Mouse (Mus musculus) MEL (cell line): Measurements from ENCODE around the gene Patz1. TPM values are rescaled to one million over a fixed set of nuclear protein-coding genes. Genes with fewer than 3 reads are reported as not detected.

Experiments used
- DNase-seq: peaks from one replicate; pipeline ENCODE4 v3.0.0; 2011; ENCODE audit warnings: low read depth, low spot score
- H3K27ac ChIP-seq: 2 replicates; pipeline ENCODE4 v1.5.1; 2012; ENCODE audit warnings: low read depth, mild to moderate bottlenecking, control low read depth, low read length, moderate library complexity; ENCODE audit not compliant: control insufficient read depth
- H3K27me3 ChIP-seq, 2 experiments: fragments of 150-350 bp in 1 of 2; sonication (generic) in 1 of 2; 2 replicates each; pipeline ENCODE4 v1.6.1; 2012; ENCODE audit warnings: low read length in 2 of 2, mild to moderate bottlenecking in 2 of 2, improper control_type of control experiment in 1 of 2, moderate library complexity in 1 of 2; ENCODE audit not compliant: insufficient read depth in 2 of 2, control insufficient read depth in 1 of 2
- H3K36me3 ChIP-seq, 2 experiments: 2 replicates each; pipeline ENCODE4 v1.6.1; 2012 to 2014; ENCODE audit warnings: low read length in 2 of 2, improper control_type of control experiment in 1 of 2, inconsistent platforms in 1 of 2, mild to moderate bottlenecking in 1 of 2; ENCODE audit not compliant: insufficient read depth in 2 of 2, control insufficient read depth in 1 of 2
- H3K4me1 ChIP-seq, 2 experiments: fragments of 150-350 bp in 1 of 2; sonication (generic) in 1 of 2; 2 replicates each; pipeline ENCODE4 v1.6.1; 2012; ENCODE audit warnings: low read length in 2 of 2, improper control_type of control experiment in 1 of 2, mild to moderate bottlenecking in 1 of 2; ENCODE audit not compliant: insufficient read depth in 2 of 2, control insufficient read depth in 1 of 2
- H3K4me3 ChIP-seq, 2 experiments: fragments of 150-350 bp in 1 of 2; sonication (generic) in 1 of 2; 2 replicates each; pipeline ENCODE4 v1.5.1; 2012; ENCODE audit warnings: low read depth in 2 of 2, low read length in 2 of 2, mild to moderate bottlenecking in 2 of 2, moderate library complexity in 2 of 2, control low read depth in 1 of 2, improper control_type of control experiment in 1 of 2; ENCODE audit not compliant: control insufficient read depth in 1 of 2, insufficient read depth in 1 of 2
- H3K79me2 ChIP-seq: 2 replicates; pipeline ENCODE4 v1.6.1; 2012; ENCODE audit warnings: mild to moderate bottlenecking, low read length, moderate library complexity; ENCODE audit not compliant: control insufficient read depth, poor library complexity, insufficient read depth
- H3K9ac ChIP-seq: 2 replicates; pipeline ENCODE4 v1.6.1; 2012; ENCODE audit warnings: low read depth, mild to moderate bottlenecking, control low read depth, low read length, moderate library complexity; ENCODE audit not compliant: control insufficient read depth, poor library complexity, severe bottlenecking
- H3K9me3 ChIP-seq: fragments of 150-350 bp; sonication (generic); replicated peaks from 2 replicates; pipeline ENCODE4 v1.6.1; 2012; ENCODE audit warnings: mild to moderate bottlenecking, low read length, improper control_type of control experiment, moderate library complexity; ENCODE audit not compliant: insufficient read depth
- BHLHE40 ChIP-seq: IDR thresholded peaks from 2 replicates; pipeline ENCODE4 v1.6.1; 2012; ENCODE audit warnings: low read depth, mild to moderate bottlenecking, inconsistent platforms, low read length, improper control_type of control experiment, borderline replicate concordance
- CHD1 ChIP-seq: IDR thresholded peaks from 2 replicates; pipeline ENCODE4 v1.6.1; 2012; ENCODE audit warnings: low read depth, mild to moderate bottlenecking, inconsistent platforms, low read length, improper control_type of control experiment
- HCFC1 ChIP-seq: IDR thresholded peaks from 2 replicates; pipeline ENCODE4 v1.6.1; 2012; ENCODE audit warnings: low read depth, mild to moderate bottlenecking, inconsistent platforms, low read length, improper control_type of control experiment, moderate library complexity
- JUND ChIP-seq: IDR thresholded peaks from 2 replicates; pipeline ENCODE4 v1.6.1; 2011; ENCODE audit warnings: low read depth, mild to moderate bottlenecking, improper control_type of control experiment, low read length
- KAT2A ChIP-seq: conservative IDR thresholded peaks from 2 replicates; pipeline ENCODE4 v1.6.1; 2012; ENCODE audit warnings: low read depth, low read length, improper control_type of control experiment, inconsistent platforms
- MAZ ChIP-seq: IDR thresholded peaks from 2 replicates; pipeline ENCODE4 v1.6.1; 2012; ENCODE audit warnings: low read depth, mild to moderate bottlenecking, inconsistent platforms, low read length, improper control_type of control experiment
- POLR2AphosphoS2 ChIP-seq: IDR thresholded peaks from 2 replicates; pipeline ENCODE4 v1.6.1; 2011; ENCODE audit warnings: low read length, improper control_type of control experiment
- TAL1 ChIP-seq: IDR thresholded peaks from 2 replicates; pipeline ENCODE4 v1.6.1; 2012; ENCODE audit warnings: mild to moderate bottlenecking, inconsistent platforms, low read length, moderate library complexity, mixed read lengths
- ZC3H11A ChIP-seq: IDR thresholded peaks from 2 replicates; pipeline ENCODE4 v1.6.1; 2012; ENCODE audit warnings: low read depth, mild to moderate bottlenecking, inconsistent platforms, low read length, improper control_type of control experiment
- polyA plus RNA-seq, 2 experiments: library from polyadenylated mRNA; stranded (reverse) in 1 of 2; unstranded in 1 of 2; fragments of >175 nt in 1 of 2; fragments of >200 nt in 1 of 2; gene quantifications; 2 replicates each; pipeline versions ENCODE4 v1.2.1 to v1.2.4; 2012; ENCODE audit warnings: low replicate concordance in 2 of 2, low read depth in 1 of 2; ENCODE audit not compliant: insufficient read length in 2 of 2, insufficient read depth in 1 of 2, missing spikeins in 1 of 2
- total RNA-seq: library from RNA; depleted of rRNA; stranded (reverse); fragments of 300-350 nt; gene quantifications from 2 replicates; pipeline ENCODE4 v1.2.3, GENCODE M21; 2012

Patz1 gene
- total and polyA plus RNA-seq, 3 experiments: 63.1 to 63.5 TPM; not detected in 1

GRCm38 (mm10) chr11:3292711-3293249 is 4.1 kb downstream of the Patz1 start:
- Histone ChIP-seq H3K4me3 (peak overlapping the region; percentile 77 to 90), H3K36me3 (peaks cover 5 to 26% of the 10 kb centered on the region in 2 experiments), H3K27ac (peak overlapping the region; percentile 64), H3K79me2 (peaks cover 60% of the 10 kb centered on the region), H3K27me3 (no peaks in the 10 kb centered on the region), H3K9me3 (no peaks in the 10 kb centered on the region), H3K4me1 (peaks cover 3 to 36% of the 10 kb centered on the region in 2 experiments), H3K9ac (peak overlapping the region; percentile 98)
- no peak for TF ChIP-seq CHD1
- DNase-seq: no peak

GRCm38 (mm10) chr11:3293361-3293760 is 4.7 kb downstream of the Patz1 start:
- no peaks in the 10 kb centered on the region for H3K27me3 ChIP-seq
- DNase-seq: no peak
- peak overlapping the region; percentile 77 to 90; a peak in 1 of 4 replicates for H3K4me3 ChIP-seq
- H3K9ac ChIP-seq: peak overlapping the region; percentile 98
- H3K9me3 ChIP-seq: no peaks in the 10 kb centered on the region
- H3K36me3 ChIP-seq: peaks cover 11 to 20% of the 10 kb centered on the region in 2 experiments
- H3K4me1 ChIP-seq: peaks cover 0 to 31% of the 10 kb centered on the region in 2 experiments; a peak in 3 of 4 replicates
- no peak overlapping the region for H3K27ac ChIP-seq
- H3K79me2 ChIP-seq: peaks cover 60% of the 10 kb centered on the region
- no peak for TF ChIP-seq HCFC1
- TF ChIP-seq JUND: no peak
- no peak for TF ChIP-seq ZC3H11A

GRCm38 (mm10) chr11:3294641-3295040 is 6.0 kb downstream of the Patz1 start:
- Histone ChIP-seq H3K4me1 (peaks cover 0 to 25% of the 10 kb centered on the region in 2 experiments; a peak in 3 of 4 replicates), H3K27ac (no peak overlapping the region), H3K9ac (no peak overlapping the region), H3K4me3 (no peak overlapping the region), H3K79me2 (peaks cover 51% of the 10 kb centered on the region), H3K27me3 (no peaks in the 10 kb centered on the region), H3K36me3 (peaks cover 18 to 20% of the 10 kb centered on the region in 2 experiments), H3K9me3 (no peaks in the 10 kb centered on the region)
- TF ChIP-seq MAZ (no peak), POLR2AphosphoS2 (no peak), KAT2A (no peak), BHLHE40 (no peak), TAL1 (no peak)
- DNase-seq: no peak
